Mouse (Mus musculus) mature B cell (primary cell): ENCODE data around the gene Gm9736.
"Not testable (repeated sequence)": the region's sequence is repeated elsewhere in the genome, so short reads cannot be mapped to it uniquely, and the experiment has no call there.

Experiments used
- in situ Hi-C: fragments of 300-500 bp; cut with MboI; formaldehyde crosslinking; loops from 2 replicates; pipeline ENCODE4 v1.14.3; 2019

Gm9736 gene

GRCm38 (mm10) chr10:77751254-77751653, at the start of gene Gm9736:
Gene Gm9736, minus strand, starts transcription at chr10:77751354.
- in situ Hi-C loops: not testable (repeated sequence)

DNA sequence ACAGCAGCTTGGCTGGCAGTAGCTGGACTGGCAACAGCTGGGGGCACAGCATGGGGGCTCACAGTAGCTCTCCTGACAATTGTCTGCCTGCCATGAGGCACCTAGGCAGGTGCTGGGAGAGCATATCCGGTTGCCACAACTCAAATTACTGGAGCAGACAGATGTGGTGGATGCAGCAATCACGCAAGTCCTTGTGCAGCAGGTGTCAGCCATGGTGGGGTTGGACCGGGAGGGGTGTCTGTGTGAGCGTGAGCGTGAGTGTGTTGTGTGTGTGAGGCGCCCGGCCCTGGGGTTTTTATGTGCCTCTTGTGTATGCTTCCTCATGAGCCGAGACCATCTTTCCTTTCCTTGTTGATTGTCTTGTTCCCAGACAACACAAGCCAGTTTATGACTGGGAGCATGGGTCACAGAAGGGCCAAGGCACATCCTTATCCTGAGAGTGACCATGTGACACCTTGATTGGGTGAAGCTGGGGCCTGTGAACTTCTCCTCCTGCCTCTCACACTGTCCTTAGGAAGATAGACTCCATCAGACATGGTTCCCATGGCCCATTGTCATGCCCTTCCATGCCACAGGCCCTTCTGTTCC, 47.9 kb upstream of the Gm9736 start, which contains the start of gene Gm19668:
Gene Gm19668, minus strand, starts transcription at position 213 of the 588 bp plus-strand sequence.
- in situ Hi-C loops: no loop called here

DNA sequence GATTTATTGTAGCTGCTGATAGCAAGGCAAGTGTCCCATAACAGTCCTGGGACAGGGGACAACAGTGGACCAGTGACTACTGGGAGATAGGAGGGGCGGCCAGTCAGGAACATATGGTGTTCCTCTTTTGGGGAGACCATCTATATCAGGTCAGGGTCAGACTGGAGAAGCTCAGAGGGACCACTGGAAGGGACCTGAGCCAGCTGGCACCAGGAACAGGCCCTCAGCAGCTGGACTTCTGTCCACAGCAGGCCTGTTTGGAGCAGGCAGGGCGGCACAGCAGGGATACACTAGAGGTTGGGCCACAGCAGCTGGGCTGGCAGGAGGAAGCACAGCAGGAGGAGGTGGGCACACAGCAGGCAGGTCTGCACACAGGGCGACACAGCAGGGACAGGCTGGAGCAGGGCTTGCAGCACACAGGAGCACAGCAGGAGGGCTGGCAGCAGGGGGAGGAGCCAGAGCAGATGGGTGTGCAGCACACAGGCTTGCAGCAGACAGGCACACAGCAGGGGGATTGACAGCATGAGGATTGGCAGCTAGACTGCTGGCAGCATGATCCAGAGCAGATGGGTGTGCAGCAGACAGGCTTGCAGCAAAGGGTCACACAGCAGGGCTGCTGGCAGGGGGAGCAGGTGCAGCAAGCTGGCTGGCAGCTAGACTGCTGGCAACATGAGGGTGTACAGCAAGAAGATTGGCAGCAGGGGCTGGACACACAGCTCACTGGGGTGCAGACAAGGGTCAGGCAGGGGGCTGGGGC, 47.2 kb upstream of the Gm9736 start:
- in situ Hi-C loops: not testable (repeated sequence)

DNA sequence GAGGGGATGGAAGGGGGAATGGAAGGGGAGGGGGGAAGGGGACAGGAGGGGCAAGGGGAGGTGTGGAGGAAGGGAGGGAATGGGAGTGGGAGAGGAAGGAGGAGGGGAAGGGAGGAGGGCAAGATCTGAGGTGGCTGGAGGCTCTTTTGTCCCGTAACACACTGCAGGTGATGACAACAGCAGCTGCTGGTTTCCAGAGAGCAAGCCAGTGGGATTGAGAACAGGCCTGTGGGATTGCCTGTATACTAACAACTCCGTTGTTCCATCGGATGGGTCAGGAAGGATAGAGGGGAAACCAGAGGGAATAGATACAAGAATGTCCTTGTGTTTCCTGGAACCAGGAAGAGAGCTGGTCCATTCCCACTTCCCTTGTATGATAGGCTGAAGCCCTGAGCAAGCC, 46.5 kb upstream of the Gm9736 start:
- in situ Hi-C loops: no loop called here

GRCm38 (mm10) chr10:77794976-77795375, 43.8 kb upstream of the Gm9736 start, which contains the start of gene Gm9639:
Gene Gm9639, minus strand, starts transcription at chr10:77795076.
- in situ Hi-C loops: no loop called here

DNA sequence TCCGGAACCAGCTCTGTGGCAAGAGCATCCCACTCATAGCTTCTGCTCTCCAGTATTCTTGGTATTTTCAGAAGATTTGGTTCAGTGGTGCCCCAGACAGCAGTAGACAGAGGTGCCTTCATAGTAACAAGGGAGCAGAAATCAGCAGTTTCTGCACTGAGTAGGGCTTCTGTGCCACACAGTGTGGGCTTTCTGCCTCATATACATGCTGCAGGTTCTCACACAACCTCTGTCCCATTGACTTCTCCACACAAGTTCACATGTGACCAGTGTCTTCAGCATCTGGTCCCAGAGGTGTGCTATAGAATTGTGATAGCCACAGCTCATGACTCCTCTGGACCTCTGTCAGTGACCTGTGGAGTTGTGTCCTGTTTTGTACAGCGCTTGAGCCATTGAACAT, 37.5 kb upstream of the Gm9736 start:
- in situ Hi-C loops: no loop called here

- in situ Hi-C loops: not testable (repeated sequence)
These were observed 36.7 kb upstream of the Gm9736 start, which contains the start of gene Gm7137 for GRCm38 (mm10) chr10:77787876-77788275. Gene Gm7137, minus strand, starts transcription at chr10:77788200.

GRCm38 (mm10) chr10:77783396-77783795, 32.2 kb upstream of the Gm9736 start:
- in situ Hi-C loops: not testable (repeated sequence)

- in situ Hi-C loops: not testable (repeated sequence)
These were observed 31.3 kb upstream of the Gm9736 start, which contains the start of gene Gm3250 for GRCm38 (mm10) chr10:77782442-77782841. Gene Gm3250, minus strand, starts transcription at chr10:77782542.

DNA sequence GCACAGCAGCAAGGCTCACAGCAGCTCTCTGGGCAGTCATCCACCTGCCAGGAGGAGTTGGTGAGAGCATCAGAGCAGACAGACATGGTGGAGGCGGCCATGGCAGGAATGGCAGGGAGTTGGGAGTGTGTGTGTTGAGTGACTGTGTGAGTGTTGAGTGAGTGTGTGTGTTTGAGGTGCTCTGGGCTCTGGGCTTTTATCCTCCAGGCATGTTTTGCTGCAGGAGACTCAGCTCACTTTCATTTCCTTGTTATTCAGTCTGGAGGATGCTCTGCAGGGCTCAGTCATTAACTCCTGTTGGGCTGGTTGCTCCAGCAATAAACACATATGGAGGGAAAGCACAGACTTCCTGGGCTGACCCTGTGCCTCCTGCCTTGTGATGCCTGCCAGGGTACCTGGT, 25.7 kb upstream of the Gm9736 start, which contains the start of gene Gm7138:
Gene Gm7138, minus strand, starts transcription at position 101 of the 400 bp plus-strand sequence.
- in situ Hi-C loops: not testable (repeated sequence)

- in situ Hi-C loops: not testable (repeated sequence)
These were observed 21.0 kb upstream of the Gm9736 start for GRCm38 (mm10) chr10:77772142-77772541.

DNA sequence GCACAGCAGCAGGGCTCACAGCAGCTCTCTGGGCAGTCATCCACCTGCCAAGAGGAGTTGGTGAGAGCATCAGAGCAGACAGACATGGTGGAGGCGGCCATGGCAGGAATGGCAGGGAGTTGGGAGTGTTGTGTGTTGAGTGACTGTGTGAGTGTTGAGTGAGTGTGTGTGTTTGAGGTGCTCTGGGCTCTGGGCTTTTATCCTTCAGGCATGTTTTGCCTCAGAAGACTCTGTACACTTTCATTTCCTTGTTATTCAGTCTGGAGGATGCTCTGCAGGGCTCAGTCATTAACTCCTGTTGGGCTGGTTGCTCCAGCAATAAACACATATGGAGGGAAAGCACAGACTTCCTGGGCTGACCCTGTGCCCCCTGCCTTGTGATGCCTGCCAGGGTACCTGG, 20.1 kb upstream of the Gm9736 start, which contains the start of gene Gm3238:
Gene Gm3238, minus strand, starts transcription at position 101 of the 400 bp plus-strand sequence.
- in situ Hi-C loops: not testable (repeated sequence)

- in situ Hi-C loops: no loop called here
These were observed 18.6 kb upstream of the Gm9736 start for GRCm38 (mm10) chr10:77769727-77770126.

DNA sequence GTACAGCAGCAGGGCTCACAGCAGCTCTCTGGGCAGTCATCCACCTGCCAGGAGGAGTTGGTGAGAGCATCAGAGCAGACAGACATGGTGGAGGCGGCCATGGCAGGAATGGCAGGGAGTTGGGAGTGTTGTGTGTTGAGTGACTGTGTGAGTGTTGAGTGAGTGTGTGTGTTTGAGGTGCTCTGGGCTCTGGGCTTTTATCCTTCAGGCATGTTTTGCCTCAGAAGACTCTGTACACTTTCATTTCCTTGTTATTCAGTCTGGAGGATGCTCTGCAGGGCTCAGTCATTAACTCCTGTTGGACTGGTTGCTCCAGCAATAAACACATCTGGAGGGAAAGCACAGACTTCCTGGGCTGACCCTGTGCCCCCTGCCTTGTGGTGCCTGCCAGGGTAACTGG, 8.4 kb upstream of the Gm9736 start, which contains the start of gene Gm3233:
Gene Gm3233, minus strand, starts transcription at position 101 of the 400 bp plus-strand sequence.
- in situ Hi-C loops: not testable (repeated sequence)

GRCm38 (mm10) chr10:77753448-77753847, 2.3 kb upstream of the Gm9736 start:
- in situ Hi-C loops: no loop called here

- in situ Hi-C loops: not testable (repeated sequence)
These were observed 1.2 kb upstream of the Gm9736 start for GRCm38 (mm10) chr10:77752312-77752711.

- in situ Hi-C loops: not testable (repeated sequence)
These were observed 468 bp downstream of the Gm9736 start for GRCm38 (mm10) chr10:77750686-77751085.

DNA sequence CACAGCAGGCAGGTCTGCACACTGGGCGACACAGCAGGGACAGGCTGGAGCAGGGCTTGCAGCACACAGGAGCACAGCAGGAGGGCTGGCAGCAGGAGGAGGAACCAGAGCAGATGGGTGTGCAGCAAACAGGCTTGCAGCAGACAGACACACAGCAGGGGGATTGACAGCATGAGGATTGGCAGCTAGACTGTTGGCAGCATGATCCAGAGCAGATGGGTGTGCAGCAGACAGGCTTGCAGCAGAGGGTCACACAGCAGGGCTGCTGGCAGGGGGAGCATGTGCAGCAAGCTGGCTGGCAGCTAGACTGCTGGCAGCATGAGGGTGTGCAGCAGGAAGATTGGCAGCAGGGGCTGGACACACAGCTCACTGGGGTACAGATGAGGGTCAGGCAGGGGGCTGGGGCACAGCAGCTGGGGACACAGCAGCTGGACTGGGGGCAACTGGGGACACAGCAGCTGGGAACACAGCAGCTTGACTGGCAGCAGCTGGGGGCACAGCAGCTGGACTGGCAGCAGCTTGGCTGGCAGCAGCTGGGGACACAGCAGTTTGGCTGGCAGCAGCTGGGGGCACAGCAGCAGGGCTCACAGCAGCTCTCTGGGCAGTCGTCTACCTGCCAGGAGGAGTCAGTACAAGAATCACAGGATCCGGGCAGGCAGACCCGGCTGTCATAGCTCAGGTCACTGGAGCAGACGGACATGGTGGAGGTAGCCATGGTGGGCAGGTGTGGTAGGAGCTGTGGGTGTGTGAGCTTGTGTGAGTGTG, 9.0 kb downstream of the Gm9736 start, which contains the start of gene Gm18596:
Gene Gm18596, minus strand, starts transcription at position 715 of the 765 bp plus-strand sequence.
- in situ Hi-C loops: not testable (repeated sequence)

DNA sequence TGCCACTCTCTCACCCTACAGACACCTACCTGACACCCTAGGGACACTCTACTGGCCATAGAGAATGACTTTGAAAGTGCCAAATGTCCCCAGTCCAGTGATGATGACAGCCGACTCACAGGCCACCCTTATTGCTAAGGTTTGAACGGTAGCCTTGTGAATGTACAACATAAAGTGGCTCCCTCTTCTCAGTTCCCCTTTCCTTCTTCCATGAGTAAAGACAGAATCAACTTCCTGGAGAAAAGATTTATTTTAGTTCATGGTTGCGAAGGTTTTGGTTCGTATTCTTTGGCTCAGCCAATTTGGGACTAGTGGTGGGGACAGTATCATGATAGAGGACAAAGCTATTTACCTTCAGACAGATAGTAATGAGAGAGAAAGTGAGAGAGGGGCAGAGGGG, 12.2 kb downstream of the Gm9736 start:
- in situ Hi-C loops: no loop called here

DNA sequence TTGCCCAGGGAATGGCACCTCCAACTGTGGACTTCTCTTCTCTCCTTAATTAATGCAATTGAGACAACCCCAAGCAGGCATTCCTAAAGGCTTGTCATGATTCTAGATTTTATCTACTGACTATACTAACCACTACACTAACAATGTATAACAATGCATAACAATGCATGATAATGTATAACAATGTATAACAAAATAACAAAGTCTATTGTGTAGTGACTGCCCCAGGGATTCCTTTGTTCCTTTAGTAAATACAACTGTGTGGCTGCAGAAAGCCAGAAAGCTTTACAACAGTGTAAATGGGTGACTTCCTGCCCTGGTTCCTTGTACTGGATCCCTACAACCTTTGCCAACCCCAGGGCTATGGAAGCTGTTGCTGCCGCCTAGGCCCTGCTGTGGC, 15.2 kb downstream of the Gm9736 start:
- in situ Hi-C loops: no loop called here

GRCm38 (mm10) chr10:77729241-77729640, 21.9 kb downstream of the Gm9736 start:
- in situ Hi-C loops: no loop called here

DNA sequence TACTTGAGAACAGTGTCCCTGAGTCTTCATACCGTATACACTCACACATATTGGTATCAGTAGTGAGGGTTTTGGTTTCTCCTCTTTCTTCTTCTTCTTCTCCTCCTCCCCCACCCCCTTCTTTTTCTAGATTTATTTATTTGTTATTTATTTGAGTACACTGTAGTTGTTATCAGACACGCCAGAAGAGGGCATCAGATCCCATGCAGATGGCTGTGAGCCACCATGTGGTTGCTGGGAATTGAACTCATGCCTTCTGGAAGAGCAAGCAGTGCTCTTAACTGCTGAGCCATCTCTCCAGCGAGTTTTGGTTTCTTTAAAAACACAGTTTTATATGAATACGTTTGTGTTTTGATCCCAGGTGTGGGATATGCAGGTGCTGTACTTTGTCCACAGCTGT, 22.9 kb downstream of the Gm9736 start:
- in situ Hi-C loops: no loop called here
